Mouse (Mus musculus) spleen, adult 2 months (tissue): ENCODE data around the gene Gm17545.

Experiments used
- CTCF ChIP-seq: fragments of 200-500 bp; IDR thresholded peaks from 2 replicates; pipeline ENCODE4 v1.5.1; 2011; ENCODE audit warnings: mild to moderate bottlenecking, inconsistent platforms; ENCODE audit not compliant: insufficient read depth, insufficient read length, insufficient replicate concordance; ENCODE audit errors: extremely low read depth
- POLR2A ChIP-seq: fragments of 200-500 bp; IDR thresholded peaks from 2 replicates; pipeline ENCODE4 v1.6.1; 2011; ENCODE audit warnings: low read depth, low read length, inconsistent platforms

DNA sequence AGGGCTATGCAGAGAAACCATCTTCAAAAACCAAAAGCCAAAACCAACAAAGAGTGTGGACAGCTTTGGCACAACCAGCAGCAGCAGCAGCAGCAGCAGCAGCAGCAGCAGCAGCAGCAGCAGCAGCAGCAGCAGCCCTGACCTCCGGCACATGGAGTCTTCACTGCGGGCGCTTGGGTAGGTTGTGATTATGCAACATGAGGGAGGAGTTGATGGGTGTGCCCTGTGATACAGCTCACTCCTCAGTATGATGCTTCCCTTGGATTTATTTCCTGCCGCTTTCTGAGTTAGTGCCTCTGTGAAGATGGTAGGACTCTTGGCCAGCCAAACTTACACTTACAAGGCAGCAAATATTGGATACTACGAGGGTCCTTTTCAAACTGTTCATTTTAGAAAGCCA lies 6.9 kb upstream of the Gm17545 start:
- TF ChIP-seq POLR2A (no peak), CTCF (no peak)
